Mouse (Mus musculus) limb, embryonic 11.5 days (tissue): Measurements from ENCODE around the gene Tacr1. TPM values are rescaled to one million over a fixed set of nuclear protein-coding genes. Genes with fewer than 3 reads are reported as not detected.

Experiments used
- ATAC-seq: fragments of 200-750 bp; cut with Nextera tagmentation; 2 replicates; pipeline ENCODE4 v1.8.0; 2017; ENCODE audit warnings: low read depth; ENCODE audit not compliant: insufficient number of reproducible peaks, low FRiP score, low TSS enrichment
- DNase-seq: peaks from one replicate; pipeline ENCODE4 v3.0.0-alpha.2; 2015; ENCODE audit warnings: low spot score
- H3K27ac ChIP-seq: fragments of 300-500 bp; sonication (generic); replicated peaks from 2 replicates; pipeline ENCODE4 v1.5.1; 2014; ENCODE audit warnings: low read depth, mild to moderate bottlenecking, low read length
- H3K27me3 ChIP-seq: fragments of 300-500 bp; sonication (generic); 2 replicates; pipeline ENCODE4 v1.6.1; 2014; ENCODE audit warnings: mild to moderate bottlenecking, low read length, mixed read lengths; ENCODE audit not compliant: control insufficient read depth, insufficient read depth
- H3K36me3 ChIP-seq: fragments of 300-500 bp; sonication (generic); 2 replicates; pipeline ENCODE4 v1.6.1; 2014; ENCODE audit warnings: mild to moderate bottlenecking, low read length, moderate library complexity, mixed read lengths; ENCODE audit not compliant: control insufficient read depth, insufficient read depth
- H3K4me1 ChIP-seq: fragments of 300-500 bp; sonication (generic); 2 replicates; pipeline ENCODE4 v1.6.1; 2014; ENCODE audit warnings: low read length, mixed read lengths; ENCODE audit not compliant: control insufficient read depth, insufficient read depth
- H3K4me2 ChIP-seq: fragments of 300-500 bp; sonication (generic); 2 replicates; pipeline ENCODE4 v1.6.1; 2014; ENCODE audit warnings: low read depth, mild to moderate bottlenecking, moderate library complexity; ENCODE audit not compliant: severe bottlenecking
- H3K4me3 ChIP-seq: fragments of 300-500 bp; sonication (generic); 2 replicates; pipeline ENCODE4 v1.5.1; 2014; ENCODE audit warnings: low read depth, low read length
- H3K9ac ChIP-seq: fragments of 300-500 bp; sonication (generic); 2 replicates; pipeline ENCODE4 v1.6.1; 2014; ENCODE audit warnings: mild to moderate bottlenecking, low read length
- H3K9me3 ChIP-seq: fragments of 300-500 bp; sonication (generic); 2 replicates; pipeline ENCODE4 v1.6.1; 2016; ENCODE audit warnings: low read length; ENCODE audit not compliant: control insufficient read depth
- WGBS: fragments of 180-500 bp; shearing (Covaris S2); extraction: QIAGEN DNeasy Blood & Tissue Kit; methylation state at CpG from one replicate; pipeline ENCODE4 v1.1.7; 2014; 5-methylcytosine and 5-hydroxymethylcytosine counted together
- polyA plus RNA-seq: library from polyadenylated mRNA; unstranded; fragments of >200 nt; fragmentation: Nextera tagmentation; extraction: Ambion mirVana; gene quantifications from 2 replicates; pipeline ENCODE4 v1.2.1, GENCODE M21; 2014

Gene Tacr1
- polyA plus RNA-seq, result 0.08 and 0.13 TPM in 2 replicates

DNA sequence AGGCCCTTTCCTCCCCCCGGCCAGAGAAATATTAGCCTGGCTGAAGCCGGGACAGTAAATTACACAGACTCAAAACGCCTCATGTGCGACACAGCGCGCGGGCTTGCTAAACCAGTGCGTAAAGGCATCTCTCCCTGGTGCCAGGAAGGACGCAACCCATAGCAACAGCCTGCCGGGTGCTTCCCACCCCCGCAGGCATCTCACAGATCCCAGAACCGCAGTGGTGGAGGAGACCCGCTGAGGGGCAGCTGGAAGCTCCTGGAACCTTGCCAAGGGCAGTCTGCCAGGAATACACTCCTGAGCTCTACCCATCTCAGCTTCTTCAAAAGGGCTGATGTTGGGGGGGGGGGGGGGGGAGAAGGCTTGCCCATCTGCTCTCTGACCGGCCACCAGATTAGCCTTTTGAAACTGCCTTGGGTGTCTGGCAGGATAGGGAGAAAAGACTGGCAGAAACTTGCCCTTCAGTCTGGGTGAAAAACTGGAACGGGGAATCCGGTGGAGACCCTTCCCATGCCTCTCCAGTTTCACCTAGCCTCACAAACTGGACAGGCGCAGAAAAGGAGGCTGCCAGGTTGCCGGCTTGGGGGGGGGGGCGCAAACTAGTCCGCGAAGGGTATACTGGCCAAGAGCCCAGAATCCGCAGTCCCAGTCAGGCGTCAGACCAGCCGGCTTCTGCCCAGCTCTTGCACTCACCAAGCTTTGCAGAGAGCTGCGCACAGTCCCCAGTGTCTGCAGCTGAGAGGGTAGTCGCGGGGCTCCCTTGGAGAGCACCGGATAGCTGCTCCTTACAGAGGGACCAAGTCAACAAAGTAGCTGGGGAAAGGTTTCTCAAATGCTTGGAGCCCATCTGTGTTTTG lies at the start of gene Tacr1:
TSS of gene Tacr1 (plus strand) at position 740 of the 857 bp plus-strand sequence.
- Histone ChIP-seq H3K27me3 (peaks cover 45% of the 10 kb centered on the region), H3K4me2 (peak within 1 kb of the TSS; percentile 46), H3K4me3 (peak within 1 kb of the TSS; percentile 28), H3K27ac (no peak within 1 kb of the TSS), H3K36me3 (no peaks in the 10 kb centered on the region), H3K4me1 (peaks cover 5% of the 10 kb centered on the region; the same call in 1 of the 2 replicates), H3K9ac (0 out of 2 replicates have a peak within 1 kb of the TSS, but pooled peaks have one; percentile 18), H3K9me3 (no peaks in the 10 kb centered on the region)
- under 1% methylated on average over 28 of the region's 28 CpGs for WGBS
- DNase-seq (peak; percentile 50), ATAC-seq (peak; percentile 70)

DNA sequence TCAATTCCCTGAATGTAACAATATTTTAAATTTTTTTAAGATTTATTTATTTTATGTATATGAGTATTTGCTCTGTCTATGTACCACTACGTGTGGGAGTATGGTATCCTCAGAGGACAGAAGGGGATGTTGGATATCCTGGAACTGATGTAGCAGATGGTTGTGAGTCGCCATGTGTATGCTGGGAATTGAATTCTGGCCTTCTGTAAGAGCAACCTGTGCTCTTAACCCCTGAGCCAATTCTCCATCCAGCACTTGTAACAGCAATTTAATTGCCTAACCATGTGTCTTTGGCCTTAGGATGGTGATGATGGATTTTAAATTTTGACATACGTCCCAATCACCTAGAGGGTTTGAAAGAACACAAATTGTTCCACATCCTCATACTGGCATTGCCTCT lies 26.0 kb upstream of the Tacr1 start:
- 90% methylated on average over 3 of the region's 3 CpGs for WGBS
- no peak overlapping the region for H3K4me2 ChIP-seq
- ATAC-seq, result no peak

DNA sequence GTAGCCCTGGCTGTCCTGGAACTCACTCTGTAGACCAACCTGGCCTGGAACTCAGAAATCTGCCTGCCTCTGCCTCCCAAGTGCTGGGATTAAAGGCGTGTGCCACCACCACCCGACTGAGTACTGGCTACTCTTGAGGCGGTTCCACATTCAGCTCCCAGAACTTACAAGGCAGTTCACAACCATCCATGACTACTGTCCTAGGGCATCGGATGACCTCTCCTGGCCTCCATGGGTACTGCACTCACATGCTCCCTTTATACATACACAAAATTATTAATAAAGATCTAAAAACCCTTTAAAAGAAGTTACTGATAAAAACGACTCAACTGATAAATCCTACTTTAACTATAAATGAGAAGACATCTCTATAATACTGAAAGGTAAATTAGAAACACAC lies 18.6 kb upstream of the Tacr1 start:
- ATAC-seq, result no peak
- H3K9ac ChIP-seq, result no peak overlapping the region
- 88% methylated on average over 5 of the region's 5 CpGs for WGBS

More for the DNA sequence above, 26.0 kb upstream of the Tacr1 start:
- Histone ChIP-seq H3K27ac (no peak overlapping the region), H3K9ac (no peak overlapping the region), H3K4me1 (no peaks in the 10 kb centered on the region), H3K4me3 (no peak overlapping the region), H3K36me3 (no peaks in the 10 kb centered on the region), H3K9me3 (no peaks in the 10 kb centered on the region), H3K27me3 (no peaks in the 10 kb centered on the region)
- DNase-seq, result no peak

DNA sequence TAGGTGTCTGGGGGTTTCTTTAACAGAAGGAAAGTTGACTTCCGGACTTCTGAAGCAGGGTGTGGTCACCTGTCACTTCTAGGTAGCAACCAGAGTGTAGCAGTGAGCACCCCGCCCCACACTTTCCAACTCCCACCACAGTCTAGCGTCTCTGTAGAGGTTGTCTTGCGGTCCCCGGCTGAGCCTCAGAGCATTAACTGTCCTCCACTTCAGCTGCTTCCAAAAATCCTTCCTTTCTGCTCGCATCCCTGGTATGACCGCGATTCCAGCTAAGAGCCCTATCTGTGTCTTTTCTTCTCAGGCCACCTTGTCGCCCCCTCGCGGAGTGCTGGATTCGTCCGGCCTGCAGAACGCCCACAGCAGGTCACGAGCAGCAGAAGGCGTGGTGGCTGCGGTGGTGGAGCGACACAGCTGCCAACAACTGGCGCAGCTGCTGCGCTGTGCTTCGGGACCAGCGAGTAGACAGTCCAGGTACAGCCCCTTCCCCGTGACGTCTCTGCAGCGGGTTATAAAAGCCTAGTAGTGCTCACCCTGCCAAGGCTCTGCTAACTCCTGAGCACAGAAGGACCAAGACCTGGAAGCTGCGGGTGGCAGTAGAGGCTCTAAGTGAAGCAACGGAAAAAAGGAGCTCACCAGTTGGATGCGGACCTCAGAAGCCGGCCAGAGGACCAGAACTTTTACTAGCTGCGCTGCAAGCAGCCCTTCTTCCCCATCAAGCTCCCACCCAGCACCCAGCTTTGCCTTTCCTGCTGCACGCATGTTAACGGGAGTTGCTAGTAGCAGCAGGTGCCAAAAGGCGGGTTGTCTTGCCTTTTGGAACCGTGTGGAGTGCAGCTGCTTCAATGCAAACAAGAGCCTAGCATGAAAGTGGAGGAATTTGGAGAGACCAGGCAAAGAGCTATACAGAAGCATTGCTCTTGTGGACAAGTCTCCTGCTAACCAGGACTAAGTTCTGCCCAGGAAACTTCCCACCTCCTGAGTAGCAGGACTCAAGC lies 664 bp downstream of the Tacr1 start:
- ATAC-seq (peak; percentile 68; the same call in 1 of the 2 replicates), DNase-seq (peak; percentile 69)
- Histone ChIP-seq H3K27me3 (peaks cover 45% of the 10 kb centered on the region), H3K4me1 (peaks cover 5% of the 10 kb centered on the region; the same call in 1 of the 2 replicates), H3K9ac (no peak overlapping the region), H3K4me3 (peak overlapping the region; percentile 28), H3K9me3 (no peaks in the 10 kb centered on the region), H3K27ac (no peak overlapping the region), H3K4me2 (peak overlapping the region; percentile 46), H3K36me3 (no peaks in the 10 kb centered on the region)
- WGBS, result 3% methylated on average over 34 of the region's 34 CpGs

More for the DNA sequence above, 18.6 kb upstream of the Tacr1 start:
- H3K4me2 ChIP-seq, result no peak overlapping the region
- no peak overlapping the region for H3K4me3 ChIP-seq
- no peak for DNase-seq
- H3K36me3 ChIP-seq, result no peaks in the 10 kb centered on the region
- no peaks in the 10 kb centered on the region for H3K4me1 ChIP-seq
- H3K27ac ChIP-seq, result no peak overlapping the region
- H3K9me3 ChIP-seq, result no peaks in the 10 kb centered on the region
- no peaks in the 10 kb centered on the region for H3K27me3 ChIP-seq

DNA sequence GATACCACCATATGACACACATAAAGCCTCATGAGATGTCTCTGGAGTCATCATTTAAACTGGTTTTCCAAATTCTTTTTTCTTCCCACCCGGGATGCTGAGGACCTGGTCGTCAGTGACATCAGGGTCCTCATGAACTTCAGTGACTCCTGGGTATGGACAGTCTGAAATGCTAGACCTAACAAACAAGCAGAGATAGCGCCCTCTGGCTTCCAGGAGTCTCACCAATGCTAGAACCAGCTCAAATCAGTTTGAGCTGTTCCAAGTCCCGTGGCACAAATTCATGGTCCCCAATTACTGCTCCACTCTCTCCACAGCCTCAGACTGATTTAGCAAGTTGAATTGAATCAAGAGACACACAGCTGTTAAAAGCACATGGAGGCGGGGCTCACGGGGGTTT lies 16.2 kb downstream of the Tacr1 start:
- Histone ChIP-seq H3K4me1 (no peaks in the 10 kb centered on the region), H3K4me2 (no peak overlapping the region), H3K9me3 (no peaks in the 10 kb centered on the region), H3K9ac (no peak overlapping the region), H3K27ac (no peak overlapping the region), H3K4me3 (no peak overlapping the region), H3K27me3 (no peaks in the 10 kb centered on the region), H3K36me3 (no peaks in the 10 kb centered on the region)
- WGBS, result 67% methylated on average over 6 of the region's 6 CpGs
- no peak for ATAC-seq
- DNase-seq, result no peak

DNA sequence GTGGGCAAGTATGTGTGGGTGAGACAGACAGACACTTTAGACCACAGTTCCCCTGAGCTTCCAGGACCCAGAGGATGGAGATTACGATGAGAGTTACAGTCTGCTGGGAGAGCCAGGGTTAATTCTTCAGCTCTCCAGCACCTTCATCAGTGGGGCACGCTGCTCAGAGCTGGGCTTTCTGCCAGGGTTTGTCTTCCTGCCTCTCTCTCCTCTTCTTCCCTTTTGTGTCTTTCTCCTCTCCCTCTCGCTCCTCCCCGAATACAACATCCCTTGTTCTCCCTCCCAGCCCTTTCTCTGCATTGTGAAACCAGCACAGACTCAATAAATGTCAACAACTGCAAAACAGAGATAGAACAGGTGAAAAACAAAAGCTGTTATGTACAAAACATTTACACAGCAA lies 18.1 kb downstream of the Tacr1 start:
- H3K27ac ChIP-seq, result no peak overlapping the region
- no peak overlapping the region for H3K4me2 ChIP-seq
- ATAC-seq (no peak), DNase-seq (no peak)
- no peaks in the 10 kb centered on the region for H3K9me3 ChIP-seq
- H3K36me3 ChIP-seq, result no peaks in the 10 kb centered on the region
- no peak overlapping the region for H3K9ac ChIP-seq
- H3K27me3 ChIP-seq, result no peaks in the 10 kb centered on the region
- no peak overlapping the region for H3K4me3 ChIP-seq
- 62% methylated on average over 4 of the region's 4 CpGs for WGBS
- no peaks in the 10 kb centered on the region for H3K4me1 ChIP-seq

DNA sequence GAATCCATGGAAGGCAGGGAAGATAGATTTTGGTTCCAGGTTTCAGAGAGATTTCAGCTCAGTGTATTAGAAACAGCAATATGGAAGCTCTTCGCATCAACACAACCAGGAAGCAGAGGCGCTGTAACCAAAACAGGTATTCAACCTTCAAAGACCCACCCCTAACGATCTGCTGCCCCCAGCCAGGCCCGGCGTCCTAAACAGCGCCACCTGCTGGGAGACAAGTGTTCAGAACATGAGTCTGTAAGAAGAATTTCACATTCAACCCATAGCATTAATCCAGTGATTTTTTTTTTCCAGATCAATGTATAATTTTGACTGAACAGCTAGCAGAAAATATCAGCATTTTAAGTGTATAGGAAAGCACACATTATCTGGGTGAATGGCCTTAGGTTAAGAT lies 26.8 kb downstream of the Tacr1 start:
- no peaks in the 10 kb centered on the region for H3K9me3 ChIP-seq
- DNase-seq, result no peak
- no peak overlapping the region for H3K4me2 ChIP-seq
- H3K27me3 ChIP-seq, result no peaks in the 10 kb centered on the region
- 57% methylated on average over 6 of the region's 6 CpGs for WGBS
- no peak overlapping the region for H3K27ac ChIP-seq
- no peak for ATAC-seq
- H3K9ac ChIP-seq, result no peak overlapping the region
- H3K4me3 ChIP-seq, result no peak overlapping the region
- H3K36me3 ChIP-seq, result no peaks in the 10 kb centered on the region
- no peaks in the 10 kb centered on the region for H3K4me1 ChIP-seq

DNA sequence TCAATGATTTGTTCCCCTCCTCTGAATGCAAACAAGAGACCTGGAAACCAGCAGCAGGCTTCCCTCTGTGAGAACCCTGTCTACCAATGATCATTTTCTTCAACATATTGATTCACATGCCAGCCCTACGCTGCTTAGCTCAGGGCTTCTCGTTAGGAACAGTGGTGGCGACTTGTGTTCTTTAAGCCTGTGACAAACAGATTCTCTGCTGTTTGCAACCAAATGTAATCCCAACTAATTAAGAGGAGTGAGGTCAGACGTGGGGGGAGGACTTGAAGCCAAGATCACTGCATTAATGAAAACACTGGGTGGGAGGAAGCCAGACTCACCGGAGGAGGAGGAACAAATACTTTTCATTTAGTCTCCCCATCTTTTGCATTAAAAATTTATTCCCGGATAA lies 27.6 kb downstream of the Tacr1 start:
- no peaks in the 10 kb centered on the region for H3K9me3 ChIP-seq
- WGBS, result 60% methylated on average over 6 of the region's 6 CpGs
- H3K4me1 ChIP-seq, result no peaks in the 10 kb centered on the region
- no peak overlapping the region for H3K9ac ChIP-seq
- H3K27me3 ChIP-seq, result no peaks in the 10 kb centered on the region
- no peak for ATAC-seq
- H3K36me3 ChIP-seq, result no peaks in the 10 kb centered on the region
- no peak overlapping the region for H3K4me2 ChIP-seq
- H3K27ac ChIP-seq, result no peak overlapping the region
- no peak overlapping the region for H3K4me3 ChIP-seq
- no peak for DNase-seq
